Mouse (Mus musculus): ENCODE measurements around the gene Bphl. TPM values are rescaled to one million over a fixed set of nuclear protein-coding genes. Genes with fewer than 3 reads are reported as not detected.

The Bphl gene
- polyA plus RNA-seq, 1 experiment from 2014 or later: 42.4 TPM

DNA sequence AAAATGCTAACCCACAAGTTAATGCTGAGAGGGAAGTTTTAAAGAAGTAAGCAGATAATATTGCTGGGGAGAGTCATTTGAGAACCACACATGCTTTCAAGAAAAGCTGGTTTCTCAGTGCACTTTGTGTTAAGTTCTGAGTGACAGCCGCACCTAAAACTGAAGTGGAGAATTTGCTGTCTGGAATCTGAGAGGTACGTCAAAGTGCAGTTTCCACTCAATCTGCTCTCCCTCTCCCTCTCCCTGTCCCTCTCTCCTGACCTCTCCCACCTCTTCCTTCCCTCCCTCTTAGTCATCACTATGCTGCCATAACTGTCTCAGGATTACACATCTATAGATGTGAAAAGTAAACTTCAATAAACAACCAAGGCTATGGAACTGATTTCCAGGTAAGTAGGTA is 15.4 kb upstream of the Bphl start:
- 73% methylated on average over 2 of the region's 2 CpGs for WGBS (ENCODE audit: insufficient replicate concordance)
- Histone ChIP-seq H3K4me3 (ENCODE audit: low read depth, low read length) (no peak overlapping the region), H3K9ac (ENCODE audit: low read depth, low read length) (no peak overlapping the region), H3K27me3 (ENCODE audit: control insufficient read depth, insufficient read depth, low read length) (no peaks in the 10 kb centered on the region), H3K9me3 (replicated peaks; ENCODE audit: control insufficient read depth, low read length) (no peaks in the 10 kb centered on the region), H3K27ac (ENCODE audit: low read depth, low read length) (no peak overlapping the region), H3K36me3 (ENCODE audit: control insufficient read depth, insufficient read depth, low read length) (peaks cover 15% of the 10 kb centered on the region), H3K4me2 (no peak overlapping the region), H3K4me1 (ENCODE audit: control insufficient read depth, insufficient read depth, low read length) (no peaks in the 10 kb centered on the region)
- no peak for ATAC-seq (replicated peaks; ENCODE audit: insufficient number of reproducible peaks, low FRiP score, low TSS enrichment)

DNA sequence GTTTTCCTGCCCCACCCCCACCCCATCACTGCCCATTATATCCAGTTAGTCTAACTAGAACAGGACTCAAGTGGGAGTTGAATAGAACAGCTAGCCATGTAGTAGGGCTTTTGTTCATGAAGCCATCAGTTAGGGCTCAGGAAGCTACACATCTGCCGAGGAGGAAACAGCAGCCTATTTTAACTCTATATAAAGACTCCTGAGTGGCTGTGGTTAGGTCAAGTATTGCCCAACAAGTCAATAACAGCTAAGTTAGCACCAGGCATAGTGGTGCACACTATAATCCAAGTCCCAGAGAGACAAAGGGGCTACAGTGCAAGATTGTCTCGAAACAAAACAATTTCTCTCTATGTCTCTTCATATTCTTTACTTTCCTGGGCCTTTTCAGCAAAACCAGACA is 5.4 kb upstream of the Bphl start:
- H3K27me3 ChIP-seq (ENCODE audit: control insufficient read depth, insufficient read depth, low read length): no peaks in the 10 kb centered on the region
- 80% methylated on average over 2 of the region's 2 CpGs for WGBS (ENCODE audit: insufficient replicate concordance)
- no peak for ATAC-seq (replicated peaks; ENCODE audit: insufficient number of reproducible peaks, low FRiP score, low TSS enrichment)
- H3K4me2 ChIP-seq: no peak overlapping the region
- H3K9ac ChIP-seq (ENCODE audit: low read depth, low read length): no peak overlapping the region
- H3K9me3 ChIP-seq (replicated peaks; ENCODE audit: control insufficient read depth, low read length): no peaks in the 10 kb centered on the region
- peaks cover 4% of the 10 kb centered on the region for H3K4me1 ChIP-seq (ENCODE audit: control insufficient read depth, insufficient read depth, low read length)
- peaks cover 7% of the 10 kb centered on the region; the same call in 1 of the 2 replicates for H3K36me3 ChIP-seq (ENCODE audit: control insufficient read depth, insufficient read depth, low read length)
- H3K27ac ChIP-seq (ENCODE audit: low read depth, low read length): no peak overlapping the region
- H3K4me3 ChIP-seq (ENCODE audit: low read depth, low read length): no peak overlapping the region

DNA sequence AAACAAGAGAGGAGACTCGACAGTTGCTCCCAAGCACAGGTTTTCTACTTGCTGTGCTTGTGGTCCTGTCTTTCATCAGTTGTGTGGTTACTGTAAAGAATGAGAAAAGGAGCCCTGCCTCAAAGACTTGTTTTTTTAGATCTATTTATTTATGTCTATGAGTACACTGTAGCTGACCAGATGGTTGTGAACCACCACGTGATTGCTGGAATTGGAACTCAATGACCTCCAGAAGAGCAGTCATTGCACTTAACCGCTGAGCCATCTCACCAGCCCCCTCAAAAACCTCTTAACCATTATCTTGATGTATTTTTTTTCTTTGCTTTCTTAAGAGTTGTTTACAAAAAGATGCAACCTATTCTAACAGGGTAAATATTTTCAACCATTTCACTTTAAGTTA is 2.0 kb upstream of the Bphl start:
- no peak overlapping the region for H3K27ac ChIP-seq (ENCODE audit: low read depth, low read length)
- H3K9ac ChIP-seq (ENCODE audit: low read depth, low read length): no peak overlapping the region
- 85% methylated on average over 3 of the region's 3 CpGs for WGBS (ENCODE audit: insufficient replicate concordance)
- no peak overlapping the region for H3K4me3 ChIP-seq (ENCODE audit: low read depth, low read length)
- no peak for ATAC-seq (replicated peaks; ENCODE audit: insufficient number of reproducible peaks, low FRiP score, low TSS enrichment)
- H3K36me3 ChIP-seq (ENCODE audit: control insufficient read depth, insufficient read depth, low read length): peaks cover 3% of the 10 kb centered on the region; the same call in 1 of the 2 replicates
- peaks cover 15% of the 10 kb centered on the region for H3K4me1 ChIP-seq (ENCODE audit: control insufficient read depth, insufficient read depth, low read length)
- 0 out of 2 replicates have a peak, but pooled peaks cover 2% of the 10 kb centered on the region for H3K9me3 ChIP-seq (replicated peaks; ENCODE audit: control insufficient read depth, low read length)
- H3K4me2 ChIP-seq: no peak overlapping the region
- H3K27me3 ChIP-seq (ENCODE audit: control insufficient read depth, insufficient read depth, low read length): no peaks in the 10 kb centered on the region

DNA sequence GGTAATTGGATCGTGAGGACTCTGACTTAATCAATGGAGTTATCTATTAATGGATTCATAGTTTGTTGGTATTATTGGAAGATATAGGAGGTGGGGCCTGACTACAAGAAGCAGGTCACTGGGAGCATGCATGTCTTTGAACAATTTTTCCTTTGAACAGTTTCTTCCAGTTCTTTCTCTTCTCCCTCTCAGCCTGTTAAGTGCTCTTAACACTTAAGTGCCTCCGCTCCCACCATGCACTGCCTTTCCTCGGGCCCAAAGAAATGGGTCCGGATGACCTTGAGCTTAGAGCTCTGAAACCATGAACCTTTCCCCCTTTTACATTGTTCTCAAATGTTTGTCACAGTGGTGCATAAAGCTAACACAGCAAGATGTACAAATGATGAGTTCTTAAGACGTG is 671 bp upstream of the Bphl start:
- no peak overlapping the region for H3K9ac ChIP-seq (ENCODE audit: low read depth, low read length)
- H3K36me3 ChIP-seq (ENCODE audit: control insufficient read depth, insufficient read depth, low read length): peaks cover 3% of the 10 kb centered on the region; the same call in 1 of the 2 replicates
- H3K27me3 ChIP-seq (ENCODE audit: control insufficient read depth, insufficient read depth, low read length): no peaks in the 10 kb centered on the region
- peak overlapping the region; percentile 87; the same call in 1 of the 2 replicates for H3K27ac ChIP-seq (ENCODE audit: low read depth, low read length)
- WGBS (ENCODE audit: insufficient replicate concordance): 67% methylated on average over 5 of the region's 5 CpGs
- no peak overlapping the region for H3K4me3 ChIP-seq (ENCODE audit: low read depth, low read length)
- no peak overlapping the region for H3K4me2 ChIP-seq
- ATAC-seq (replicated peaks; ENCODE audit: insufficient number of reproducible peaks, low FRiP score, low TSS enrichment): no peak
- H3K9me3 ChIP-seq (replicated peaks; ENCODE audit: control insufficient read depth, low read length): 0 out of 2 replicates have a peak, but pooled peaks cover 2% of the 10 kb centered on the region
- H3K4me1 ChIP-seq (ENCODE audit: control insufficient read depth, insufficient read depth, low read length): peaks cover 15% of the 10 kb centered on the region

DNA sequence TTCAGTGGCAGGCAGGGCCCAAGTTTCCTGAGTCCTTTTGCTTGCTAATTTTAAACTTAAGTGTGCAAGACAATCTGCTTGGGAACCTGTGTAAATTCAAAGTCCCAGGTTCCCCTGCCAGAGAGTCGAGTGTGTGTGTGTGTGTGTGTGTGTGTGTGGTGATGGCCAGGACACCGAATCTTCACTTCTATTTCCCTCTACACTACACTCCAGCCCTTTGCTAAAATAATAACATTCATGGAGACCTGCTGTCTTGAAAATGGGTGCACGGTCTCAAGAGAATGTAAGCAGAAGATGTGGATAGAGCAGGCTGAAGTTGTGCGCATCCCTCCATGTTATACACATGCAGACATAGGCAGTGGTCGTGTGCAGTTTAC is 647 bp downstream of the Bphl start:
- peak overlapping the region; percentile 81 for H3K4me2 ChIP-seq
- 55% methylated on average over 5 of the region's 5 CpGs for WGBS (ENCODE audit: insufficient replicate concordance)
- H3K9ac ChIP-seq (ENCODE audit: low read depth, low read length): peak overlapping the region; percentile 96
- peak overlapping the region; percentile 87 for H3K27ac ChIP-seq (ENCODE audit: low read depth, low read length)
- H3K9me3 ChIP-seq (replicated peaks; ENCODE audit: control insufficient read depth, low read length): 0 out of 2 replicates have a peak, but pooled peaks cover 2% of the 10 kb centered on the region
- peaks cover 3% of the 10 kb centered on the region; the same call in 1 of the 2 replicates for H3K36me3 ChIP-seq (ENCODE audit: control insufficient read depth, insufficient read depth, low read length)
- no peaks in the 10 kb centered on the region for H3K27me3 ChIP-seq (ENCODE audit: control insufficient read depth, insufficient read depth, low read length)
- no peak for ATAC-seq (replicated peaks; ENCODE audit: insufficient number of reproducible peaks, low FRiP score, low TSS enrichment)
- peaks cover 15% of the 10 kb centered on the region for H3K4me1 ChIP-seq (ENCODE audit: control insufficient read depth, insufficient read depth, low read length)
- H3K4me3 ChIP-seq (ENCODE audit: low read depth, low read length): peak overlapping the region; percentile 83

DNA sequence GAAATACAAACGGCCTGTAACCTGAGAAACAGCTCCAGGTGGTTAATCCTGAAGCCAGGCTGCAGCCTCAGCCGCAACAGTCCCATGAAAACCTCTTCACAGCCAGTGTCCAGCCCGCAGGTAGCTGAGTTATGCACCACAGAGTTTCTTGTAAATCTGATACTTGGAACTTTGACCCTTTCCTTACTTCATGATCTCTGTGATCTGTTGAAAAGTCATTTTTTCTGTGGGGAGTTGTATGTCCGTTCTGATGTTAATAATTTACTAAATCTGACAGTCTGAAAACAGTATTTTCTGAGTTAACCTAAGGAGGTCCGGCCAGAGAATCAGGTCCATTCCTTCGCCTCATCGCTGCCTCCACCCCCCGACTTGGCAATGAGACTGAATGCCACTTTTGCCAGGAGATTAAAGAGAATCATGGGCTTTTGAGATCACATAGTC is 1.5 kb downstream of the Bphl start:
- Histone ChIP-seq H3K9me3 (replicated peaks; ENCODE audit: control insufficient read depth, low read length) (0 out of 2 replicates have a peak, but pooled peaks cover 2% of the 10 kb centered on the region), H3K4me1 (ENCODE audit: control insufficient read depth, insufficient read depth, low read length) (peaks cover 17% of the 10 kb centered on the region), H3K27me3 (ENCODE audit: control insufficient read depth, insufficient read depth, low read length) (no peaks in the 10 kb centered on the region), H3K36me3 (ENCODE audit: control insufficient read depth, insufficient read depth, low read length) (no peaks in the 10 kb centered on the region; the same call in 1 of the 2 replicates), H3K9ac (ENCODE audit: low read depth, low read length) (peak overlapping the region; percentile 22; the same call in 1 of the 2 replicates), H3K4me2 (peak overlapping the region; percentile 81), H3K4me3 (ENCODE audit: low read depth, low read length) (no peak overlapping the region), H3K27ac (ENCODE audit: low read depth, low read length) (no peak overlapping the region)
- WGBS (ENCODE audit: insufficient replicate concordance): 52% methylated on average over 8 of the region's 8 CpGs
- no peak for ATAC-seq (replicated peaks; ENCODE audit: insufficient number of reproducible peaks, low FRiP score, low TSS enrichment)

DNA sequence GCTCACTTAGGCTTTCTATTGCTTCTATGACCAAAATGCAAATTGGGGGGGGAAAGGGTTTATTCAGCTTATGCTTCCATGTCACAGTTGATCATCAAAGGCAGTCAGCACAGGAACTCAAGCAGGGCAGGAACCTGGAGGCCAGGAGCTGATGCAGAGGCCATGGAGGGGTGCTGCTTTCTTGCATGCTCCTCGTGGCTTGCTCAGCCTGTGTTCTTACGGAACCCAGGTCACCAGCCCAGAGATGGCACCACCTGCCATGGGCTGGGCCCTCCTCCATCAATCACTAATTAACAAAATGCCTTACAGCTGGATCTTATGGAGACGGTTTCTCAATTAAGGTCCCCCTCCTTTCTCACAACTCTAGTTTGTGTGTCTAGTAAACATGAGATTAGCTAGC is 2.7 kb downstream of the Bphl start:
- no peak for ATAC-seq (replicated peaks; ENCODE audit: insufficient number of reproducible peaks, low FRiP score, low TSS enrichment)
- H3K9ac ChIP-seq (ENCODE audit: low read depth, low read length): no peak overlapping the region
- no peak overlapping the region for H3K4me3 ChIP-seq (ENCODE audit: low read depth, low read length)
- 81% methylated on average over 3 of the region's 3 CpGs for WGBS (ENCODE audit: insufficient replicate concordance)
- H3K27ac ChIP-seq (ENCODE audit: low read depth, low read length): no peak overlapping the region
- no peaks in the 10 kb centered on the region for H3K36me3 ChIP-seq (ENCODE audit: control insufficient read depth, insufficient read depth, low read length)
- 0 out of 2 replicates have a peak, but pooled peaks cover 2% of the 10 kb centered on the region for H3K9me3 ChIP-seq (replicated peaks; ENCODE audit: control insufficient read depth, low read length)
- no peak overlapping the region for H3K4me2 ChIP-seq
- no peaks in the 10 kb centered on the region for H3K27me3 ChIP-seq (ENCODE audit: control insufficient read depth, insufficient read depth, low read length)
- H3K4me1 ChIP-seq (ENCODE audit: control insufficient read depth, insufficient read depth, low read length): peaks cover 18% of the 10 kb centered on the region

DNA sequence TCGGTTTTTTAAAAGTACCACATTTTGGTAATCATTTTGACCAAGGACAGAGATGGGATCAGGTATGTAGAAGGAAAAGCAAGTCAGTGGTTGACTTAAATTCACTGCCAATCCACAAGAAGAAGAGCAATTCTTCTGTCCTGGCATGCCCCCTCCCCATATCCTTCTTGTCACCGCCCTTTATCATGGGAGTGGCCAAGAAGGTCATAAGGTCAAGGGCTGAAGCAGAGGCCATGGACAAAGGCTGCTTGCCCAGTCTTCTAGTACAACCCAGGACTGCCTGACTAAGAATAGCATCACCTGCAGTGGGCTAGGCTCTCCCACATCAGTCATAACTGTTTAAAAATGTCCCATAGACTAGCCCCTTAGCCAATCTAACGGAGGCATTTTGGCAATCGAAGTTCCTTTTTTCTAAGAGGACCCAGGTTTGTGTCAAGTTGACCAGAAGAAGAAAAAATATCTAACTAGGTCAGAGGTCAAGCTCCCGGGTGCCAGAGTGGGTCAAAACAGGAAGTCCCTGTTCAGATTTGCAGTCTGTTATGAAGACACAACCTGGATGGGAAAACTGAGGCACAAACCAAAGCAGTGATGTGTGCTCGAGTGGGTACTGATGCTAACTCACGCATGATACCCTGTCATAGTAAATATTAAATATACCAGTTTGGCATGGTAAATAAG is 6.5 kb downstream of the Bphl start:
- H3K4me1 ChIP-seq (ENCODE audit: control insufficient read depth, insufficient read depth, low read length): peaks cover 4% of the 10 kb centered on the region; the same call in 1 of the 2 replicates
- no peak overlapping the region for H3K4me3 ChIP-seq (ENCODE audit: low read depth, low read length)
- 64% methylated on average over 7 of the region's 7 CpGs for WGBS (ENCODE audit: insufficient replicate concordance)
- H3K27me3 ChIP-seq (ENCODE audit: control insufficient read depth, insufficient read depth, low read length): no peaks in the 10 kb centered on the region
- no peaks in the 10 kb centered on the region for H3K36me3 ChIP-seq (ENCODE audit: control insufficient read depth, insufficient read depth, low read length)
- no peak for ATAC-seq (replicated peaks; ENCODE audit: insufficient number of reproducible peaks, low FRiP score, low TSS enrichment)
- H3K9me3 ChIP-seq (replicated peaks; ENCODE audit: control insufficient read depth, low read length): 0 out of 2 replicates have a peak, but pooled peaks cover 2% of the 10 kb centered on the region
- no peak overlapping the region for H3K4me2 ChIP-seq
- H3K9ac ChIP-seq (ENCODE audit: low read depth, low read length): no peak overlapping the region
- H3K27ac ChIP-seq (ENCODE audit: low read depth, low read length): no peak overlapping the region
